Mouse (Mus musculus) thymus, adult 2 months (tissue): Measurements from ENCODE around the gene Qprt.

Experiments
- CTCF ChIP-seq: fragments of 200-500 bp; IDR thresholded peaks from 2 replicates; pipeline ENCODE4 v1.5.1; 2012; ENCODE audit warnings: mild to moderate bottlenecking, control low read depth, low read length, moderate library complexity, borderline replicate concordance; ENCODE audit not compliant: control insufficient read depth, poor library complexity, insufficient read depth; ENCODE audit errors: extremely low read depth
- POLR2A ChIP-seq: fragments of 200-500 bp; IDR thresholded peaks from 2 replicates; pipeline ENCODE4 v1.6.1; 2012; ENCODE audit warnings: mild to moderate bottlenecking, low read length, control low read depth, moderate library complexity; ENCODE audit not compliant: control insufficient read depth, poor library complexity, insufficient read depth; ENCODE audit errors: extremely low read depth

GRCm38 (mm10) chr7:127080045-127080444, 42.0 kb downstream of the Qprt start:
- no peak for TF ChIP-seq CTCF
- TF ChIP-seq POLR2A: no peak
